Mouse (Mus musculus) layer of hippocampus, adult 11-12 months (tissue): ENCODE results near the gene Nhlh2.
A peak's percentile ranks its signal among the peaks of the same experiment; 100 is the strongest.

Experiments used
- DNase-seq: peaks from one replicate; pipeline ENCODE4 v3.0.0; 2022; ENCODE audit warnings: low spot score

Gene Nhlh2

GRCm38 (mm10) chr3:102025659-102026058, 15.8 kb downstream of the Nhlh2 start:
- DNase-seq = no peak

- DNase-seq = no peak
These were observed 18.0 kb downstream of the Nhlh2 start for GRCm38 (mm10) chr3:102027880-102028279.

- no peak for DNase-seq
These were observed 27.9 kb downstream of the Nhlh2 start for GRCm38 (mm10) chr3:102037806-102038205.

GRCm38 (mm10) chr3:102038608-102039007, 28.7 kb downstream of the Nhlh2 start:
- no peak for DNase-seq

- DNase-seq = no peak
These were observed 31.8 kb downstream of the Nhlh2 start for GRCm38 (mm10) chr3:102041632-102042031.

- DNase-seq = peak; percentile 13
These were observed 35.2 kb downstream of the Nhlh2 start for GRCm38 (mm10) chr3:102045071-102045470.

- no peak for DNase-seq
These were observed 37.7 kb downstream of the Nhlh2 start for GRCm38 (mm10) chr3:102047532-102047931.

- DNase-seq = no peak
These were observed 39.6 kb downstream of the Nhlh2 start for GRCm38 (mm10) chr3:102049207-102050104.

- DNase-seq = no peak
These were observed 42.2 kb downstream of the Nhlh2 start for GRCm38 (mm10) chr3:102052036-102052435.

GRCm38 (mm10) chr3:102053293-102053692, 43.4 kb downstream of the Nhlh2 start:
- DNase-seq = no peak

- no peak for DNase-seq
These were observed 46.0 kb downstream of the Nhlh2 start for GRCm38 (mm10) chr3:102055878-102056277.

GRCm38 (mm10) chr3:102060065-102060464, 50.2 kb downstream of the Nhlh2 start:
- no peak for DNase-seq

- peak; percentile 66 for DNase-seq
These were observed 52.2 kb downstream of the Nhlh2 start for GRCm38 (mm10) chr3:102061923-102062670.

GRCm38 (mm10) chr3:102062671-102063010, 52.8 kb downstream of the Nhlh2 start:
- DNase-seq = no peak

GRCm38 (mm10) chr3:102063273-102064120, 53.6 kb downstream of the Nhlh2 start:
- no peak for DNase-seq

- no peak for DNase-seq
These were observed 54.7 kb downstream of the Nhlh2 start for GRCm38 (mm10) chr3:102064566-102064965.
